Mouse (Mus musculus) ZHBTc4 (cell line): Measurements from ENCODE around the gene Spryd3.

Experiments
- DNase-seq: peaks from one replicate; pipeline ENCODE4 v3.0.0-alpha.2; 2011; ENCODE audit warnings: low read depth, low spot score

Spryd3 gene

GRCm38 (mm10) chr15:102114651-102115260, 21.3 kb downstream of the Spryd3 start:
- DNase-seq = no peak

- DNase-seq = no peak
These were observed 22.4 kb downstream of the Spryd3 start for GRCm38 (mm10) chr15:102113674-102114073.

GRCm38 (mm10) chr15:102112827-102113226, 23.2 kb downstream of the Spryd3 start:
- no peak for DNase-seq

- no peak for DNase-seq
These were observed 23.9 kb downstream of the Spryd3 start for GRCm38 (mm10) chr15:102112181-102112580.

- DNase-seq = no peak
These were observed 24.6 kb downstream of the Spryd3 start for GRCm38 (mm10) chr15:102111495-102111829.

GRCm38 (mm10) chr15:102110701-102111494, 25.1 kb downstream of the Spryd3 start:
- no peak for DNase-seq

- no peak for DNase-seq
These were observed 25.8 kb downstream of the Spryd3 start for GRCm38 (mm10) chr15:102110271-102110670.

GRCm38 (mm10) chr15:102108651-102109525, 27.1 kb downstream of the Spryd3 start:
- DNase-seq = peak; percentile 89

GRCm38 (mm10) chr15:102107689-102108573, 28.1 kb downstream of the Spryd3 start:
- peak; percentile 86 for DNase-seq

GRCm38 (mm10) chr15:102106754-102107456, 29.1 kb downstream of the Spryd3 start:
- DNase-seq = peak; percentile 73

- DNase-seq = peak; percentile 61
These were observed 30.0 kb downstream of the Spryd3 start for GRCm38 (mm10) chr15:102105764-102106730.

GRCm38 (mm10) chr15:102105360-102105759, 30.7 kb downstream of the Spryd3 start:
- no peak for DNase-seq

GRCm38 (mm10) chr15:102103947-102104555, 32.0 kb downstream of the Spryd3 start:
- peak; percentile 66 for DNase-seq

GRCm38 (mm10) chr15:102103371-102103946, 32.6 kb downstream of the Spryd3 start:
- peak; percentile 46 for DNase-seq

- DNase-seq = no peak
These were observed 33.4 kb downstream of the Spryd3 start for GRCm38 (mm10) chr15:102102548-102103121.

GRCm38 (mm10) chr15:102101672-102102541, 34.1 kb downstream of the Spryd3 start:
- DNase-seq = no peak

GRCm38 (mm10) chr15:102100996-102101671, 34.9 kb downstream of the Spryd3 start:
- no peak for DNase-seq
